Mouse (Mus musculus) forebrain, postnatal 0 days (tissue): Measurements from ENCODE around the gene Bmp2. TPM values are rescaled to one million over a fixed set of nuclear protein-coding genes. Genes with fewer than 3 reads are reported as not detected.

ENCODE experiments used
- ATAC-seq: fragments of 200-750 bp; cut with Nextera tagmentation; 2 replicates; pipeline ENCODE4 v1.8.0; 2017; ENCODE audit warnings: mild to moderate bottlenecking, moderate library complexity
- DNase-seq: peaks from one replicate; pipeline ENCODE4 v3.0.0-alpha.2; 2015
- H3K27ac ChIP-seq: fragments of 300-500 bp; sonication (generic); 2 replicates; pipeline ENCODE4 v1.5.1; 2014; ENCODE audit warnings: low read depth, mild to moderate bottlenecking, antibody characterized with exemption, low read length, moderate library complexity, mixed read lengths
- H3K27me3 ChIP-seq: fragments of 300-500 bp; sonication (generic); 2 replicates; pipeline ENCODE4 v1.6.1; 2014; ENCODE audit warnings: mild to moderate bottlenecking, low read length, mixed read lengths; ENCODE audit not compliant: insufficient read depth
- H3K36me3 ChIP-seq: fragments of 300-500 bp; sonication (generic); 2 replicates; pipeline ENCODE4 v1.6.1; 2014; ENCODE audit warnings: mild to moderate bottlenecking, moderate library complexity; ENCODE audit not compliant: insufficient read depth
- H3K4me1 ChIP-seq: fragments of 300-500 bp; sonication (generic); 2 replicates; pipeline ENCODE4 v1.6.1; 2014; ENCODE audit warnings: antibody characterized with exemption; ENCODE audit not compliant: insufficient read depth
- H3K4me2 ChIP-seq: fragments of 300-500 bp; sonication (generic); 2 replicates; pipeline ENCODE4 v1.6.1; 2014; ENCODE audit warnings: low read depth, mild to moderate bottlenecking, moderate library complexity
- H3K4me3 ChIP-seq: fragments of 300-500 bp; sonication (generic); 2 replicates; pipeline ENCODE4 v1.5.1; 2014; ENCODE audit warnings: low read depth, low read length, mixed read lengths
- H3K9ac ChIP-seq: fragments of 300-500 bp; sonication (generic); 2 replicates; pipeline ENCODE4 v1.6.1; 2014; ENCODE audit warnings: mild to moderate bottlenecking
- H3K9me3 ChIP-seq: fragments of 300-500 bp; sonication (generic); 2 replicates; pipeline ENCODE4 v1.6.1; 2016; ENCODE audit warnings: low read length
- CTCF ChIP-seq: sonication (generic); IDR thresholded peaks from 2 replicates; pipeline ENCODE4 v1.5.1; 2016; ENCODE audit warnings: antibody characterized with exemption, control low read depth, low read depth
- WGBS: fragments of 180-500 bp; shearing (Covaris S2); extraction: QIAGEN DNeasy Blood & Tissue Kit; methylation state at CpG from one replicate; pipeline ENCODE4 v1.1.7; 2014; 5-methylcytosine and 5-hydroxymethylcytosine counted together
- polyA plus RNA-seq: library from polyadenylated mRNA; unstranded; fragments of >200 nt; fragmentation: Nextera tagmentation; extraction: Ambion mirVana; gene quantifications from 2 replicates; pipeline ENCODE4 v1.2.1, GENCODE M21; 2015
- total RNA-seq: library from RNA; depleted of rRNA; stranded (reverse); fragments of >200 nt; gene quantifications from 2 replicates; pipeline ENCODE4 v1.2.3, GENCODE M21; 2014

The Bmp2 gene
- total and polyA plus RNA-seq, 2 experiments from 2014 or later: 2.9 TPM

GRCm38 (mm10) chr2:133517867-133518266 is 34.1 kb upstream of the Bmp2 start:
- DNase-seq (no peak), ATAC-seq (no peak)
- TF ChIP-seq CTCF: no peak
- 97% methylated on average over 2 of the region's 2 CpGs for WGBS
- Histone ChIP-seq H3K4me3 (no peak overlapping the region), H3K9ac (no peak overlapping the region), H3K4me2 (no peak overlapping the region), H3K27me3 (no peaks in the 10 kb centered on the region), H3K4me1 (no peaks in the 10 kb centered on the region), H3K9me3 (no peaks in the 10 kb centered on the region), H3K27ac (no peak overlapping the region), H3K36me3 (no peaks in the 10 kb centered on the region)

GRCm38 (mm10) chr2:133521193-133521592 is 30.8 kb upstream of the Bmp2 start:
- Histone ChIP-seq H3K4me2 (no peak overlapping the region), H3K4me3 (no peak overlapping the region), H3K9ac (no peak overlapping the region), H3K27me3 (no peaks in the 10 kb centered on the region), H3K9me3 (no peaks in the 10 kb centered on the region), H3K4me1 (no peaks in the 10 kb centered on the region), H3K36me3 (no peaks in the 10 kb centered on the region), H3K27ac (no peak overlapping the region)
- DNase-seq: no peak
- ATAC-seq: no peak
- WGBS: 58% methylated on average over 5 of the region's 5 CpGs
- no peak for TF ChIP-seq CTCF

GRCm38 (mm10) chr2:133522121-133522520 is 29.8 kb upstream of the Bmp2 start:
- 91% methylated on average over 2 of the region's 2 CpGs for WGBS
- Histone ChIP-seq H3K27ac (no peak overlapping the region), H3K4me2 (no peak overlapping the region), H3K9me3 (no peaks in the 10 kb centered on the region), H3K4me3 (no peak overlapping the region), H3K27me3 (no peaks in the 10 kb centered on the region), H3K4me1 (no peaks in the 10 kb centered on the region), H3K36me3 (no peaks in the 10 kb centered on the region), H3K9ac (no peak overlapping the region)
- DNase-seq (no peak), ATAC-seq (no peak)
- no peak for TF ChIP-seq CTCF

DNA sequence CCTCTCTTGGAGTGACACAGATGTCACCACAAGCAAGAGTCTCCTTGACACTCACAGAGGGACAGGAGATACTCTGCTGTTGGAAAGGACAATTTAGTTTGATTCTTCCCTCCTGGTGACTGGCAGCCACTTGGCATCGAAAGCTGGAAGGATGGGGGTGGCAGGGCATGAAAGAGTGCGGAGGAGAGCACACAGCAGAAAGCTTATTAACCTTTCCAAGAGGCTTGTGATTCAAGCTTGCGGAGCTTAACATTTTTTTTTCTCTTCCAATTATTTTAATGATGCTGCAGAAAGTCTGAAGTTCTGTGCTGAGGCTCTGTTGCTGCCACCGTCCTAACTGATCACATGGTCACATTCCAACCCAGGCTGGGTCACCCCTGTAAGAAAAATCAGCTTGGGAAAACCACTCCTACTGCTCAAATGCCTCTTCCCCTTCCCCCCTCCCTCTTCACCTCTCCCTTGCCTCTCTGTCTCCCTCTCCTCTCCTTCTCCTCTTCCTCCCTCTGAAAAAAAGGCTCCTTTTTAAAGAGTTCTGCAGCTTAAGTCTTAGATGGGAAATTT is 26.3 kb upstream of the Bmp2 start:
- no peak for ATAC-seq

GRCm38 (mm10) chr2:133529396-133529795 is 22.6 kb upstream of the Bmp2 start:
- TF ChIP-seq CTCF: no peak
- no peak overlapping the region for H3K9ac ChIP-seq
- H3K9me3 ChIP-seq: no peaks in the 10 kb centered on the region
- H3K4me1 ChIP-seq: no peaks in the 10 kb centered on the region
- no peak overlapping the region for H3K4me3 ChIP-seq
- no peak overlapping the region for H3K27ac ChIP-seq
- H3K4me2 ChIP-seq: no peak overlapping the region
- no peak for DNase-seq
- H3K36me3 ChIP-seq: no peaks in the 10 kb centered on the region
- H3K27me3 ChIP-seq: no peaks in the 10 kb centered on the region
- ATAC-seq: no peak
- 74% methylated on average over 9 of the region's 9 CpGs for WGBS

More for the DNA sequence above, 26.3 kb upstream of the Bmp2 start:
- Histone ChIP-seq H3K4me1 (no peaks in the 10 kb centered on the region), H3K36me3 (no peaks in the 10 kb centered on the region), H3K9ac (no peak overlapping the region), H3K4me2 (no peak overlapping the region), H3K27ac (no peak overlapping the region), H3K27me3 (no peaks in the 10 kb centered on the region), H3K4me3 (no peak overlapping the region), H3K9me3 (no peaks in the 10 kb centered on the region)
- no peak for DNase-seq
- 19% methylated on average over 4 of the region's 4 CpGs for WGBS
- TF ChIP-seq CTCF: no peak

DNA sequence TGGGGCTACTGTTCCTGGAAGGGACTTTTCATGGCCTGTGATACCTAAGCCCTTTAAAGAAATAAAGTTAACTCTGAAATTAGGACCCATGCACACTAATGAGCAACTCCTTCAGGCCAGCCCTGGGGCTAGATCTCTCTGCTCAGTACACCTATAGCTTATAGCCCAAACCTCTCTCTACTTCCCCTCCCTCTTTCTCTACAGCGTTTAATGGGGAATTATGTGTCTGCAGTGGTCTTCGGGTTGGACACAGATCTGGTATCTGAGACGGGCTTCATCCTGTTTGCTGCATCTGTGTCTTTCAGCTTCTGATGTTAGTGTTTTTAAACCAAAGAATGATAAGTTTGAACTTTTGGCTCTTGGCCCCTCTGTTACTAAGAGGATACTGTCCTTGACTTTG is 18.9 kb upstream of the Bmp2 start:
- H3K27me3 ChIP-seq: no peaks in the 10 kb centered on the region
- no peak for TF ChIP-seq CTCF
- ATAC-seq (no peak), DNase-seq (no peak)
- no peaks in the 10 kb centered on the region for H3K9me3 ChIP-seq
- H3K36me3 ChIP-seq: no peaks in the 10 kb centered on the region
- no peak overlapping the region for H3K27ac ChIP-seq
- no peak overlapping the region for H3K4me3 ChIP-seq
- H3K9ac ChIP-seq: no peak overlapping the region
- no peak overlapping the region for H3K4me2 ChIP-seq
- WGBS: 87% methylated on average over 3 of the region's 3 CpGs
- no peaks in the 10 kb centered on the region for H3K4me1 ChIP-seq

- H3K9ac ChIP-seq: no peak overlapping the region
- H3K9me3 ChIP-seq: no peaks in the 10 kb centered on the region
- H3K4me3 ChIP-seq: no peak overlapping the region
- no peaks in the 10 kb centered on the region for H3K27me3 ChIP-seq
- no peak for TF ChIP-seq CTCF
- DNase-seq: no peak
- WGBS: 68% methylated on average over 9 of the region's 9 CpGs
- no peak for ATAC-seq
- no peak overlapping the region for H3K4me2 ChIP-seq
- no peaks in the 10 kb centered on the region for H3K4me1 ChIP-seq
- H3K27ac ChIP-seq: no peak overlapping the region
- H3K36me3 ChIP-seq: no peaks in the 10 kb centered on the region
These were observed 16.5 kb upstream of the Bmp2 start for GRCm38 (mm10) chr2:133535481-133535880.
